Mouse (Mus musculus) hindbrain, embryonic 12.5 days (tissue): ENCODE measurements at regions not wholly inside any gene's neighbourhood (a gene's known extent, or its start where the extent isn't known, plus 50 kb on each side); places are given as distances from the start of the nearest gene placed in this dataset.
"Not testable (repeated sequence)": the region's sequence is repeated elsewhere in the genome, so short reads cannot be mapped to it uniquely, and the experiment has no call there.

Source experiments
- ATAC-seq: fragments of 200-750 bp; cut with Nextera tagmentation; 2 replicates; pipeline ENCODE4 v1.8.0; 2017; ENCODE audit warnings: moderate TSS enrichment; ENCODE audit not compliant: low FRiP score
- H3K27ac ChIP-seq: fragments of 300-500 bp; sonication (generic); 2 replicates; pipeline ENCODE4 v1.5.1; 2016; ENCODE audit warnings: mild to moderate bottlenecking
- H3K27me3 ChIP-seq: fragments of 300-500 bp; sonication (generic); 2 replicates; pipeline ENCODE4 v1.6.1; 2016; ENCODE audit warnings: mild to moderate bottlenecking
- H3K36me3 ChIP-seq: fragments of 300-500 bp; sonication (generic); 2 replicates; pipeline ENCODE4 v1.6.1; 2016; ENCODE audit warnings: mild to moderate bottlenecking
- H3K4me1 ChIP-seq: fragments of 300-500 bp; sonication (generic); 2 replicates; pipeline ENCODE4 v1.6.1; 2016
- H3K4me2 ChIP-seq: fragments of 300-500 bp; sonication (generic); replicated peaks from 2 replicates; pipeline ENCODE4 v1.6.1; 2016; ENCODE audit warnings: mild to moderate bottlenecking
- H3K4me3 ChIP-seq: fragments of 300-500 bp; sonication (generic); 2 replicates; pipeline ENCODE4 v1.5.1; 2016; ENCODE audit warnings: mild to moderate bottlenecking
- H3K9ac ChIP-seq: fragments of 300-500 bp; sonication (generic); 2 replicates; pipeline ENCODE4 v1.6.1; 2016; ENCODE audit warnings: mild to moderate bottlenecking, moderate library complexity
- H3K9me3 ChIP-seq: fragments of 300-500 bp; sonication (generic); replicated peaks from 2 replicates; pipeline ENCODE4 v1.6.1; 2016; ENCODE audit warnings: mild to moderate bottlenecking
- whole genome bisulfite sequencing: fragments of 180-500 bp; shearing (Covaris S2); methylation state at CpG from one replicate; pipeline ENCODE4 v1.1.7; 2016; 5-methylcytosine and 5-hydroxymethylcytosine counted together

- Histone ChIP-seq H3K9me3 (no peaks in the 10 kb centered on the region), H3K4me1 (no peaks in the 10 kb centered on the region), H3K4me3 (no peak overlapping the region), H3K4me2 (no peak overlapping the region), H3K9ac (no peak overlapping the region), H3K27ac (0 out of 2 replicates have a peak overlapping the region, but pooled peaks have one; percentile 3), H3K27me3 (no peaks in the 10 kb centered on the region), H3K36me3 (no peaks in the 10 kb centered on the region)
- 50% methylated on average over 7 of the region's 7 CpGs for WGBS
- peak; percentile 85 for ATAC-seq
Observed at GRCm38 (mm10) chr13:70096430-70097301, 294.5 kb downstream of the Med10 start.

DNA sequence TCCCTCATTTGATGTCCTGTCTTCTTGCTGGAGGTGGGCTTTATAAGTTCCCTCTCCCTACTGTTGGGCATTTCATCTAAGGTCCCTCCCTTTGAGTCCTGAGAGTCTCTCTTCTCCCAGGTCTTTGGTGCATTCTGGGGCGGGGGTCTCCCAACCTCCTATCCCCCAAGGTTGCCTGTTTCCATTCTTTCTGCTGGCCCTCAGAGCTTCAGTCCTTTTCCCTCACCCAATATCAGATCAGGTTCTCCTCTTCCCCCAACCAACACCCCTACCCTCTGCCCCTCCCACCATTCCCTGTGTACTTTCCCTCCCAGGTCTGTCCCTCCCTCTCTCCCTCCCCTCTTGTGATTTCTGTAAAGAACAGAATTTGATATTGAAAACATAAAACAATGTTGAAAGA is 297.9 kb downstream of the Med10 start:
- 83% methylated on average over 1 of the region's 1 CpGs for WGBS
- H3K9me3 ChIP-seq, ATAC-seq: not testable (repeated sequence)

DNA sequence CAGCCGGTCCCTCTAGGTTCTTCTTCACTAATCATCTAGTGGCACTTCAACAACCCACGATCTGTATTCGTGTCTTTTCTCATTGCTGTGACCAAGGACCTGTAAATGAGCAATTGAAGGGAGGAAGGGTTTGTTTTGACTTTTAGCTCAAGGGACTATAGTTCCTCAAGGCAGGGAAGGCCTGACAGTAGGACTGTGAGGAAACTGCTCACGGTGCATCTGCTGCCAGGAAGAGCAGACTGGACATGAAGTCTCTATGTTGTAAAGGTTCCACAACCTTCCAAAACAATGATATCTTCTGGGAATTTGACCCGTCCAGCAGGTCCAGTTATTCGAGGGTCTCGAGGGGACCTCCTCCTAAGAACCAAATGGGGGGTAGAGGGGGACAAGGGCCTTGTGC is 300.8 kb downstream of the Med10 start:
- 82% methylated on average over 7 of the region's 7 CpGs for WGBS
- Histone ChIP-seq H3K9ac (no peak overlapping the region), H3K36me3 (no peaks in the 10 kb centered on the region), H3K4me1 (no peaks in the 10 kb centered on the region), H3K27ac (no peak overlapping the region), H3K4me3 (no peak overlapping the region), H3K9me3 (no peaks in the 10 kb centered on the region), H3K4me2 (no peak overlapping the region), H3K27me3 (no peaks in the 10 kb centered on the region)
- no peak for ATAC-seq

More for the DNA sequence above, 297.9 kb downstream of the Med10 start:
- H3K36me3 ChIP-seq, H3K4me2 ChIP-seq, H3K4me1 ChIP-seq, H3K4me3 ChIP-seq, H3K27ac ChIP-seq, H3K27me3 ChIP-seq, H3K9ac ChIP-seq: not testable (repeated sequence)

GRCm38 (mm10) chr13:70103491-70103890 is 301.3 kb downstream of the Med10 start:
- not testable (repeated sequence) for H3K27ac ChIP-seq, H3K4me2 ChIP-seq, H3K27me3 ChIP-seq, ATAC-seq, H3K4me3 ChIP-seq, H3K9ac ChIP-seq, H3K9me3 ChIP-seq, H3K36me3 ChIP-seq, H3K4me1 ChIP-seq
- 91% methylated on average over 10 of the region's 10 CpGs for WGBS

- WGBS: 97% methylated on average over 4 of the region's 4 CpGs
- ATAC-seq: no peak
- Histone ChIP-seq H3K27me3 (no peaks in the 10 kb centered on the region), H3K4me2 (no peak overlapping the region), H3K27ac (no peak overlapping the region), H3K4me3 (no peak overlapping the region), H3K9me3 (no peaks in the 10 kb centered on the region), H3K9ac (no peak overlapping the region), H3K4me1 (no peaks in the 10 kb centered on the region), H3K36me3 (no peaks in the 10 kb centered on the region)
Observed at GRCm38 (mm10) chr13:70103903-70104302, 301.7 kb downstream of the Med10 start.

GRCm38 (mm10) chr13:70115576-70115975 is 313.4 kb downstream of the Med10 start:
- no peak overlapping the region for H3K27ac ChIP-seq
- 81% methylated on average over 9 of the region's 9 CpGs for WGBS
- ATAC-seq: no peak

DNA sequence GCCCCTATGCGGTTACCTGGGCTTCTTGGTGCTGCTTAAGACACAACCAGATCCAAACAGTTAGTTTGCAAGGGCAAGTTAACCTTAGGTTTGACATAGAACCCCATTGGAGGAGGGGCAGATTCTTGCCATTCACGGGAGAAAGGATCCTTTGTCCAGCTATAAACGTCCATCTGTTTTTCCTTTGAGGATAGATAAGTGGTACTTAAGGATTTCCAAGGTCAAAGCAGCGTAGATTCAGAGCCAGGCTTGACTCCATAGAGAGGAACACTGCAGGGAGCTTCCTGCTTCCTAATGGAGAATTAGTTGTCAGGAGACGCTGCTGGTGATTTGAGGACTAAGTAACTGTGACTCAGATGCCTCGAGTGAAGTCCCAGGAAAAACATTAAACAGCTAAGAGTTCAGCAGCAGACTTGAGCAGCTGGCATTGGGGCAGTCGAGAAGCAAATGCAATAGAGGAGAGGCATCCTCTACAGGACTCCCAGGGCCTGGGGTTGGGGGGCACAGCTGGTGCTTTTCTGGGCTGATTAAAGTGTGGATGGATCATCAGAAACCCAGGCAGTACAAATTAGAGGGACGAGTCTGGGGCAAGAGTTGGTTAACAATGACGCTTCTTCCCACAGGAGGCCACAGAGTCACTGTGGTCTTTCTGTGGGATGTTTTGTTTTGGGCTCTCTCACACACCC is 322.8 kb downstream of the Med10 start:
- ATAC-seq: peak; percentile 72
- no peak overlapping the region for H3K9ac ChIP-seq
- no peaks in the 10 kb centered on the region for H3K9me3 ChIP-seq
- 33% methylated on average over 9 of the region's 9 CpGs for WGBS
- no peaks in the 10 kb centered on the region for H3K27me3 ChIP-seq
- no peaks in the 10 kb centered on the region for H3K36me3 ChIP-seq
- no peak overlapping the region for H3K4me2 ChIP-seq
- H3K4me1 ChIP-seq: peaks cover 11% of the 10 kb centered on the region
- no peak overlapping the region for H3K27ac ChIP-seq
- no peak overlapping the region for H3K4me3 ChIP-seq

More at GRCm38 (mm10) chr13:70115576-70115975, 313.4 kb downstream of the Med10 start:
- no peaks in the 10 kb centered on the region for H3K36me3 ChIP-seq
- no peak overlapping the region for H3K4me2 ChIP-seq
- H3K9me3 ChIP-seq: no peaks in the 10 kb centered on the region
- no peak overlapping the region for H3K9ac ChIP-seq
- no peaks in the 10 kb centered on the region for H3K4me1 ChIP-seq
- H3K27me3 ChIP-seq: no peaks in the 10 kb centered on the region
- no peak overlapping the region for H3K4me3 ChIP-seq

DNA sequence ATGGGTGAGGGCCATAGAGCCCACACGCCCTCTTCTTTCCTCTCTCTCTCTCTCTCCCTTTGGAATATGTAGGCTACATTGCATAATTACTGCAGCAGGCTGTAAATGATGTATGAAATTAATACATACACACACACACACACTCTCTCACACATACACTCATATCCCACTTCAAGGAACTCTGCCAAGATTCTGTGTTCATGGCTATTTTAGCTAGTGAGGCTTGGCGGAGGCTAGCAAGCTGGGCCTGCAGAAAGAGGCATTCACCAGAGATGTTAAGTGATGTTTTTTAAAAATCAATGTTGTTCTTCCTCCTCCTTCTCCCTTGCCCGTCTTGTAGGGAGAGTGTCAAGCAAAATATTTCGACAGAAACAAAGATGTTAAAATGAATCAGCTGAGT is 325.1 kb downstream of the Med10 start:
- Histone ChIP-seq H3K4me2 (no peak overlapping the region), H3K36me3 (no peaks in the 10 kb centered on the region), H3K9ac (no peak overlapping the region), H3K9me3 (no peaks in the 10 kb centered on the region), H3K4me1 (peaks cover 11% of the 10 kb centered on the region), H3K27ac (no peak overlapping the region), H3K27me3 (no peaks in the 10 kb centered on the region), H3K4me3 (no peak overlapping the region)
- WGBS: 84% methylated on average over 4 of the region's 4 CpGs
- ATAC-seq: no peak

DNA sequence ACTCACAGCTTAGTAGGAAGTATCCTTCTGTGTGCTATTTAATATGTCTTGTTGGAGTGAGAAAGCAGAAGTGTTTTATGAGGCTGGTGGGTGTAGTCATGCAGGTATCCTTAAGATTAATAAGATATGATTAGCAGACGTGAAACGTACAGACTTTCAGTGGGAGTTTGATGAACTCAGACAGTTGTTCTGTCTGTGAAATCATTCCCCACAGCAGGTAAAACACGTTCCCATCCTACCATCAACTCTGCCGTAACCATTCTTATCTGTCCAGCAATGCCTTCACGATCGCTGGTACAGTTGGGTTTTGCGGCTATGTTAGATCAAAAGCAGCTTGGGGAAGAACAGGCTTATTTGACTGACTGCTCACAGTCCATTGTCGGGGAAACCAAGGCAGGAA is 332.3 kb downstream of the Med10 start:
- WGBS: 86% methylated on average over 8 of the region's 8 CpGs
- H3K9ac ChIP-seq: no peak overlapping the region
- no peak overlapping the region for H3K4me3 ChIP-seq
- no peak overlapping the region for H3K27ac ChIP-seq
- no peaks in the 10 kb centered on the region for H3K9me3 ChIP-seq
- H3K4me2 ChIP-seq: no peak overlapping the region
- H3K27me3 ChIP-seq: no peaks in the 10 kb centered on the region
- H3K36me3 ChIP-seq: no peaks in the 10 kb centered on the region
- no peak for ATAC-seq
- no peaks in the 10 kb centered on the region for H3K4me1 ChIP-seq

DNA sequence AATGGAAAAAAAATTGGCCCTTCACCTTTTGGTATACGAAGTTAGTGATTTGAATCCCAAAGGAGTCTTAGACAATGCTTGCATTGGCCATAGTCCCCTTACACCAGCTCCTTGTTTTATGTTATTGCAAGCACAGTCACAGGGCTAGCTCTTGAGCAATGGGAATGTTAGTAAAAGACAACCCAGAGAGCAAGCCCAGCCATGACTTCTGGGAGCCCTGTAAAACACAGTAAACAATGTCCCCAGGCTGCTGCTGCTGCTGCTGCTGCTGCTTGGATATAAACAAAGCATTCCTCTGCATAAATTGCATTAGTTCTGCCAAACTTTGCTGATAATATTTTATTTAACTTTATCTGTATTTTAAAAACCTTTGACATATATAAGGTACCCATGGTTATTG is 334.0 kb downstream of the Med10 start:
- Histone ChIP-seq H3K36me3 (no peaks in the 10 kb centered on the region), H3K27ac (no peak overlapping the region), H3K9me3 (no peaks in the 10 kb centered on the region), H3K9ac (no peak overlapping the region), H3K4me1 (no peaks in the 10 kb centered on the region), H3K4me3 (no peak overlapping the region), H3K4me2 (no peak overlapping the region), H3K27me3 (no peaks in the 10 kb centered on the region)
- no peak for ATAC-seq
- WGBS: 67% methylated on average over 1 of the region's 1 CpGs

DNA sequence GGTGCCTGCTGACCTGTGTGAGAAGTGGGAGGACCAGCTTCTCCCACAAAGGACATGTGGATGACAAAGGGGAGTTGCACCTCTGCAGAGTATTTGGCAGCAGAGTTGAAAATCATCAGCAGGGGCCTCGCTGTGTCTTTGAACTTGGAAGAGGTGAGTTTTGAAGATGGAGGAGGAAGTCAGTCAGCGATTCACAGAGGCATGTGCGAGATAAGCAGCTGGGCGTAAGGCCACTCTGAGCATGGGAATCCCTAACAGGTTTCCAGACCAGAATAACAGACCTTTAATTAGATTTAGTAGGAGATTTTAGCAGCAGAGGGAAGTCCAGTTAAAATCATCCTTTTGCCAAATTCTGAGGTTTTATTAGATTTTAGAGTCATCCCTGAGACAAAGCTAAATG is 342.3 kb downstream of the Med10 start:
- ATAC-seq: no peak
- Histone ChIP-seq H3K27ac (no peak overlapping the region), H3K9me3 (no peaks in the 10 kb centered on the region), H3K27me3 (no peaks in the 10 kb centered on the region; the same call in 1 of the 2 replicates), H3K4me2 (no peak overlapping the region), H3K9ac (no peak overlapping the region), H3K36me3 (no peaks in the 10 kb centered on the region), H3K4me1 (peaks cover 7% of the 10 kb centered on the region), H3K4me3 (no peak overlapping the region)
- WGBS: 82% methylated on average over 4 of the region's 4 CpGs

GRCm38 (mm10) chr13:70145466-70145865 is 343.3 kb downstream of the Med10 start:
- Histone ChIP-seq H3K36me3 (no peaks in the 10 kb centered on the region), H3K4me3 (no peak overlapping the region), H3K9ac (no peak overlapping the region), H3K9me3 (no peaks in the 10 kb centered on the region), H3K4me1 (peaks cover 15% of the 10 kb centered on the region), H3K4me2 (no peak overlapping the region), H3K27me3 (no peaks in the 10 kb centered on the region; the same call in 1 of the 2 replicates), H3K27ac (no peak overlapping the region)
- WGBS: 59% methylated on average over 6 of the region's 6 CpGs
- no peak for ATAC-seq
